Mouse (Mus musculus): ENCODE measurements at regions not wholly inside any gene's neighbourhood (a gene's known extent, or its start where the extent isn't known, plus 50 kb on each side); places are given as distances from the start of the nearest gene placed in this dataset.

DNA sequence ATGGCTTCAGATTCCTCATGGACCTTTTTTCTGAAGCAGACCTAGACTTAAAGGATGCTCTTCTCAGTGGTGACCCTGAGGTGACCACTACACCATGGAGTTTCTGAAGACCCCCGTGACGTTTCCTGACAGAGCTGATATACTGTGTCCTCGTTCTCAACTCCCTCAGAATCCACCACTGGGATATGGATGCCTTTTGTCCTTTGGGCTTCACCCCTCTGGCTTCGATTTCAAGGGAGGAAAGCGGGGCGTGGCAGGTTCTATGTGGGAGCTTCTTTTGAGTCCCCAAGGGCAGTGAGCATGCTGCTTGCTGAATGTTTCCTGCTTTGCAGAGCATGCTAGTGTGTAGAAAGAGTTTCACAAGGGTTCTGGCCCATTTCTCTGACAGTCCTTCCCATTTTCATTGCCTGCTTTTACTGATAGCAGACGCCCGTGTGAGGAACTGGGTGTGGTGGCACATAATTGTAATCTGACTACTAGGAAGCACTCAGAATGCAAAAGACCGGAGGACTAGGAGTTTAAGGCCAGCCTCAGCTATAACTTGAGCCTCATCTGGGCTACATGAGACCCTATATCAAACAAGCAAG, 204.0 kb upstream of the Id2 start:
- DNase-seq (ENCODE audit: low spot score in 2 of 2) = no peak

DNA sequence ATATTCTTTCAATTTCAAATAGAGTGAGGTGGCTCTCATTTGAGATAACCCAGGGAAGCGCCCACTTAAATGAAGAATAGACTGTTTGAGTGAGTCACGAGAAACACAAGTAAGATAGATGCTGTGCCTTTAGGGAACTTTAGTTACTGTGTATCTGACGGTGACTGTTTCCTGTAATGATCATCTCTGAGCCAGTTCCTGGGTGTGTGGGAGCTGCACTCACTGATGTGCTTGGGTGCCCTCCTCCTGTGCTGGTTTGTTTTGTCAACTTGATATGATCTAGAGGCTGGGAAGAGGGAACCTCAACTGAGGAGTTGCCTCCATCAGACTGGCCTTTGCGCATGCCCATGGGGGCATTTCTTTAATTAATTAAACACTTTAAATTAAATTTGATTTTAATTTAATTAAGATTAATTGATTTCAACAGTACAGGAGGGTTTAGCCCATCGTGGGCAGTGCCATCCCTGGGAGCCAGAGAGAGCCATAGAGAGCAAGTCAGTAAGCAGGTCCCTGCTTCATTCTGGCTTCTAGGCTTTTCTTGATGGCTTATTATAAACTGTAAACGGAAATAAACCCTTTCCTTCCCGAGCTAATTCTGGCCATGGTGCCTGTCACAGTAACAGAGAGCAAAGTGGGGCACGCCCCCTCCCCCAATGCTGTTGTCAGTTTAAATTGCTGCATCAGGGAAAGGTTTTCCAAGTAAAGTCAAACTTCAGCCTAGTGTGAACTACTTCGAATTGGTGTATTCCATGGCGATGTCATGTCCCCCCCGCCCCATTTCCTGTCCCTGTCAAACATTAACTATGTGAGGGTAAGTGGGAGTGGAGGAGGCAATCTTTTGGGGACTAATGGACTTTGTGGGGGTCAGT, 202.9 kb upstream of the Id2 start:
- DNase-seq (ENCODE audit: low spot score in 2 of 2) = no peak

DNA sequence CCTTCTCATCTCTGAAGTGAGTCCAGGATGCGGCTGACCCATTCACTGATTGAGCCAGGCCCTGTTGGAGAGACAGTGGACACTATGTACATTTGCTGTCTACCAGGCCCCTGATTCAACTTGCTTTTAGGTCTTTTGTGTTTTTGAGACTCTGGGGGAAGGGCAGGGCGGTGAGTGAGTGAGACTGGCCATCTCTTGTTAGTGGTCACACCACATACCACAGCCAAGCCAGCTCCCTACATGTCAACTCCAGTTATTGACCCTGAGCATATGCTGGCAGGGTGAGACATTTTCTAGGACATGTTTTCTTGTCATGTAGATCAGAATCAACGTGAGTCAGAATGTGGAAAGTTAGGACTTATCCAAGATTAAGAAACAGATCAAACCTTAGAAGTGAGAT, 201.8 kb upstream of the Id2 start:
- DNase-seq (ENCODE audit: low spot score in 2 of 2) = no peak

- DNase-seq (ENCODE audit: low spot score in 2 of 2) = no peak
These were observed 201.0 kb upstream of the Id2 start for GRCm38 (mm10) chr12:25297960-25298359.

GRCm38 (mm10) chr12:25296648-25297047, 199.7 kb upstream of the Id2 start:
- DNase-seq (ENCODE audit: low spot score in 2 of 2) = no peak

- no peak for DNase-seq (ENCODE audit: low spot score in 2 of 2)
These were observed 197.5 kb upstream of the Id2 start for GRCm38 (mm10) chr12:25294179-25295025.

- no peak for DNase-seq (ENCODE audit: low spot score in 2 of 2)
These were observed 196.7 kb upstream of the Id2 start for GRCm38 (mm10) chr12:25293470-25294178.

- DNase-seq (ENCODE audit: low spot score in 2 of 2) = no peak
These were observed 192.4 kb upstream of the Id2 start for GRCm38 (mm10) chr12:25289381-25289780.

DNA sequence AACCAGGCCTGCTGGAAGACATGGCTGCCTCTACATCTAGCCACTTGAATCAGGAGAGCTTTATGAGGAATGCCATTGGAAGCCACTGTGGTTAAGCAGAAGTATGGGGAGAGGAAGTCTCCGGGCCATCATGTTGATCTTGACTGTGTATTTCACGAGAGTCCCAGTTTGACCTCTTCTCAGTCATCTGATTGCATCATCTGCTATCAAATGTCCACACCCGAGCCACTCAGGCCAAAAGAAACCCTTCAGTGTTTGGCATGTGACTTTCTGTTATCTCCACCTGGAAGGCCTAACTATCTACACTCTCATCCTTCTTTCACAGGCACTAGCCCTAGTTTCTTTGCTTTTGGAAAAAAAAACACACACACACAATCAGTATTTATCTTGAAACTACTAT, 186.9 kb upstream of the Id2 start:
- no peak for DNase-seq (ENCODE audit: low spot score in 2 of 2)

- no peak for DNase-seq (ENCODE audit: low spot score in 2 of 2)
These were observed 184.5 kb upstream of the Id2 start for GRCm38 (mm10) chr12:25281438-25281837.

DNA sequence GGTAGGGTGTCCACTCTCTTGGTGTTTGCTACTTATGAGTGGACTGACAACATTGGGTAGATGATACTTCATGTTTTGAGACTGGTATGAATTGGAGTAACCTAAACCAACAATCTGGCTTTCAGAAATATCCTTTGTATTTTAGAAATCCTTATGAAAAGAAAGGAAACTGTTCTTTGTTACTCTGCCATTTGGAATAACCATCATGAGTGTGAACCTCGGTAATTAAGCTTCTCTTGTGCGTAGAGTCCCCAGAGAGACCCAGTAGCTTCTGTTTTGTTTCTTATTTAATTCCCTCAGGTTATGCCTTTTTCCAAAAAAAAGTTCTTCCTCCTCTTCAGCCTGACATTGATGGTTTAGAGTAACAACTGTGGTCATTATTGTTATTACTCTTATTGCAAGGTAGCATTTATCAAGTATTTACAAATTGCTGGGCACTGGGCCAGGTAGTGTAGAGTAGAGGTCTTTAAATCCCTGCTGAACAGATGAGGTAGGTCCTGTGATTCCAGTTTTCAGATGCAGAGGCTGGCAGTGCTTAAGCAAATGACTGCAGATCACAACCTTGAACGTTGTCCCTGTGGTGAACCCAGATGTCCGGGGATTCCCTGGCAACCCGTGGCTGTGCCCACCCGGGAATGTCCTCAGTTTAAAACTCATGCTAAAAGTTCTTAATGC, 176.8 kb upstream of the Id2 start:
- DNase-seq (ENCODE audit: low spot score in 2 of 2) = no peak

GRCm38 (mm10) chr12:25272752-25273125, 175.8 kb upstream of the Id2 start:
- no peak for DNase-seq (ENCODE audit: low spot score in 2 of 2)

DNA sequence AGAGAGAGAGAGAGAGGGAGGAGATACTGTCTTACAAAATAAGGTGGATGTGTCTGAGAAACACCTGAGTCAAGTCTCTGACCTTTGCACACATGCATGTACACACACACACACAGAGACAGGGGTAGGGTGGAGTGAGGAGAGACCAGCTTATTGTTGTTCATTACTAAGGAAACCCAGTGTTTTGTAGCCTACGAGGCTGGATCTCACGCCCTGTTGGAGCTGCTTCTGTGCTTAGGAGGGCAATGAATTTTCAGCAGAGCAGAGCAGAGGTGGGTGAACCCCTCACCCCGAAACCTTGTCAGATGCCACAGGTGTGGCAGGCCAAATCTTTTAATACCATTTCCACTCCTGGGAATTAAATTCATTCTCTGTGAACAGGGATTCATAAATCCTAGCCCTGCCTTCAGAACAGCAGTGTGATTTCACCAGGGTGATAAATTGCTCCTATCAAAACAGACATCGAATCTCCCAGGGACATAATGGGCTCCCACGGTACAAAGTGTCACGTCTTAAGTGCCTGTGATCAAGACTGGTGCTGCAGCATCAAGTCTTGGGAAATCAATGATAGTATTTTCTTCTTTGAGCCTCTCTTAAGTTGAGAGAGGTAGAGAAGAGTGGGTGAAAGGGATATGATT, 175.3 kb upstream of the Id2 start:
- DNase-seq (ENCODE audit: low spot score in 2 of 2) = no peak

DNA sequence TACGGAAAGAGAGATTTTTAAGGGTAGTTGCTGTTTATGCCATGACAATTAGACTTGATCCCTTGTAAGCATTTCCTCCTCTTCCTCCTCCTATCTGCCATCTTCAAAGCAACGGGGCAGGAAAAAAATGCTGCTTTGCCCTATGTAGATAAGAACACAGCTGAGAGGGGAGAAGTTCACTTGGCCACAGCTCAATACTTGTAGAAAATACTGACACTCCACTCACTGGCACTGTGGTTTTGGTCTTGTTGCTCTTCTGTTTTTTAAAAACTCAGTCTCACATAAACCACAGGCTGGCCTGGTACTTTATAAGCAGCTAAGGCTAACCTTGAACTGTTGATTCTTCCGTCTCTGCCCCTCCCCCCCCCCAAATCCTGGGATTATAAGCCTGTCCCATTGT, 172.9 kb upstream of the Id2 start:
- no peak for DNase-seq (ENCODE audit: low spot score in 2 of 2)

- DNase-seq (ENCODE audit: low spot score in 2 of 2) = no peak
These were observed 172.2 kb upstream of the Id2 start for GRCm38 (mm10) chr12:25268871-25269850.

DNA sequence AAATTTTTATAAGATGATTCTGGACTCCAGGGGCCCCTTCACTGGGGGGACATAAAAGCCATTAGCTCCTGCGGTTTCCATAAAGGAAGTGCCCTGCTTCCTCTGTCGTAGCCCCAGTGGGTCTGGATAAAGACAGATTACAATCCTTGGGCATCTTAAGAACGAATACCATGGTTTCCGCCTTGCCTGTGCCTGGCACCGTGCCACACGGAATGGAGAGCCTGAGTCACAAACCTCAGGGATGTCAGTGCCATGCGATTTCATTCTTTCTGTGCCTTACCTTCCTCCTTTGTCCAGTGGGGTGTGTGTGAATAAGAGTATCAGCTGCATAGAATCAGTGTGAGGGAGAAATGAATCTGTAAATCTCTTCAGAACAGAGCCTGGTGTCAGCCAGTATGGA, 171.4 kb upstream of the Id2 start:
- no peak for DNase-seq (ENCODE audit: low spot score in 2 of 2)

DNA sequence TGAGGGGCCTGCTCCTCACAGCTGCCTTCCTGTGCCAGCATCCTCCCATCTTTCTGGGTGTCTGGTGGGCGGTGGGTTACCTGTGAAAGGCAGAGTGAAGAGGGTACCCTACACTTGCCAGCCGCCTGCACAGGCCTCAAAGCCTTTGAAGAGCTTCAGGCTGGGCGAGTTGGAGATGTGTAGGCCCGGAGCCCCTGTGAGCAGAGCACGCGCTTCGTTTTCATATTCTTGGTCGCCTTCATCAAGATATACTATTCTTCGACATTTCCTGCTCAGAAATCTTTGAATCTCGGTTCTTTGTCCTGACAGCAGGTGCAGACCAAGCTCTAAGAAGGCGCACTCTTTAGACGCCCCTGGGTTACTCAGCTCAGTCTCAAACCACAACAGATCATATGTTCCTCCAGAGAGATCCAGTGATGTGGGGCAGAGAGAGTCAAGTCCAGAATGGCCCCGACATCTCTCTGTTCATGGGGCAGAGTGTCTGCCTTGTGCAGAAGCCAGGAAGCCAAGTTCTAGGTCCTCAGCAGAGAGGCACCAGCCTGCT, 170.7 kb upstream of the Id2 start:
- peak; percentile 45 to 52 for DNase-seq (ENCODE audit: low spot score in 2 of 2)

DNA sequence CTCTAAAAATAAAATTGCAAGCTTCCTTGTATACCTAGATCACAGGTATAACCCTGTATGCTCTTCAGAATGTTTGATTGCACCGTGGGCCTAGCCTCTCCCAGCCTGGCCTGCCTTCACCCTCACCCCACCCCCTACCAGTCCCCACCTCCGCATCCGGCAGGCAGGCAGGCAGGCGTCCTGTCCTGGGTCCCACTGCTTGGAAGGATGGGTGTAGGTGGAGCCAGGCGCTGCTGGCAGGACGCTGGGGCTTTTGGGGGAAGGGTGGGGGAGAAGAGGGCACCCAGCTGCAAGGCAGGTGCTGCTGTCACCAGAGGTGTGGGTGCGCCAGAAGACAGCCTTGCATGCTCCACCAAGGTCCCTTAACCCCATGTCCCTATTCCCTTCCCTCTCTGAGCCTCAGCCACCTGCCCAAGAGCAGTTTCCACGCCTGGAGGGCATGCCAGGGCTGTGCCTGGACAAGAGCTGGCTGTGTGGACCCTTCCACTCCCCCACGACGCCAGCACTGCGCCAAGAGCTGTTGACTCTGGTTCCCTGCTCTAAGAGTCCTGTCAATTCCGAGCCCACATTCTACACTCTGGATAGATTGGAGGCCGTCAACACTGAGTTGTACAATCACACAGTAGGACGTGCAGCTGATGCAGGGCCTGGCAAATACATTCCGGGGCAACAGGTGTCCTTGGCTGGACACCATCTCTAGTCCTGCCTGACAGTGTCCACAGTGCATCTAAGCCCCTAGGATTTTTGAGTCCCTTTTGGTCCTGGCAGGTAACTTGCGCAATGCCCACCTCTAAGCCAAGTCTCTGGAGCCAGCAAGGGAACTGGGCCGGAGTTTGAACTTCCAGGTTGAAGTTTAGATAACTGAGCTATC, 170.0 kb upstream of the Id2 start:
- peak; percentile 76 to 83 for DNase-seq (ENCODE audit: low spot score in 2 of 2)
